ENCODE assay signal across 11 mouse cellular contexts in the genomic region with DNA sequence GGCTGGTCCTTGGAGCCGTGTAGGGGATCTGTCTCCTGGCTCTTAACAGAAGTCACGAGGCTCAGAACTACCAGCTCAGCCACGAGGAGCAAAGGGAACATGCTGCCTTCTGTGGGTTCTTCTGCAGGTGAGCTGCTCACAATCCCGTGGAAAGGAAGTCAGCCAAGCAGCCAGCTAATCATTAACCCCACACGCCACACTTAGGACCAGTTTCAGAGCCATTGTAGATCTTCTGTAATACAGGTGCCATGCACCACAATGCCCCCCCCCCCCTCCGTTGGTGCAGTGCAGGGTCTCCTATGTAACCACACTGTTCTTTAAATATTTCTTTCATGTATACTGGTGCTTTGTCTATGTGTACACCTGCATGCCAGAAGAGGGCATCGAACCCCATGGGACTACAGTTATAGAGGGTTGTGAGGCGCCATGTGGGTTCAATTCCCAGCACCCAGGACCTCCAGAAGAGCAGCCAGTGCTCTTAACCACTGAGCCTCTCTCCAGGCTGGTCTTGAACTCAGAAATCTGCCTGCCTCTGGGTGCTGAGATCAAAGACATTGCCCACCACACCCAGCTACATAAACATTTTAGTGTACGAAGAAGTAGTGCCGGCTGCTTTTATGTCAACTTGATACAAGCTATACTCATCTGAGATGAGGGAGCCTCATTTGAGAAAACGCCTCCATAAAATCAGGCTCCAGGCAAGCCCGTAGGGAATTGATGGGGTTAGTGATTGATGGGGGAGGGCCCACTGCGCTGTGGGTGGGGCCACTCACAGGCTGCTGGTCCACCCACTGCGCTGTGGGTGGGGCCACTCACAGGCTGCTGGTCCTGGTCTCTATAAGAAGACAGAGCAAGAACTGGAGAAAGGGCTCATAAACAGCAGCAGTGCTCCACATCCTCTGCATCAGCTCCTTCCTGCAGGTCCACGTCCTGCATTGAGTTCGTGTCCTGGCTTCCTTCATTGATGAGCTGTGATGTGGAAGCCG. TPM values are rescaled to one million over a fixed set of nuclear protein-coding genes. Genes with fewer than 3 reads are reported as not detected.
DNase-seq lines count a peak whose midpoint lies in the region; ATAC-seq and TF ChIP-seq lines count a peak whose summit lies in the region.
"Had no signal": no experiment of that assay in that cellular context is flagged by ENCODE, and none has a peak within 500 bp of the region (broad histone marks: within the 10 kb centered on the region; RNA-seq: fewer than 3 reads in every experiment).

Gene Tmed6 (minus strand): TSS at position 134 of the 986 bp plus-strand sequence.

- H3K4me1 ChIP-seq in liver, embryonic 11.5 days (replicated peaks; ENCODE audit: control insufficient read depth, insufficient read depth, low read length), result no peaks in the 10 kb centered on the region
- H3K4me1 ChIP-seq in spleen, adult 2 months (ENCODE audit: control insufficient read depth, insufficient read depth, insufficient read length), result peaks cover 5% of the 10 kb centered on the region; the same call in 1 of the 2 replicates
- H3K4me1 ChIP-seq: limb, embryonic 15.5 days had no signal

- intact Hi-C loops in left cerebral cortex, postnatal 36 days (cut with DNase I), result no loop called here

- TF ChIP-seq CTCF in spleen, adult 2 months (IDR thresholded peaks at IDR 0.05; ENCODE audit: extremely low read depth, insufficient read depth, insufficient read length, insufficient replicate concordance), result no peak

- no peak within 1 kb of the TSS for H3K9ac ChIP-seq in liver, embryonic 11.5 days (ENCODE audit: low read depth, low read length)
- H3K9ac ChIP-seq: heart, embryonic 15.5 days; limb, embryonic 15.5 days had no signal

- DNase-seq in adrenal gland, postnatal 36 days, result peak; percentile 45 to 46
- DNase-seq in adrenal gland, adult 18-20 months (ENCODE audit: low spot score in 2 of 2), result no peak
- no peak for DNase-seq in liver, embryonic 11.5 days (ENCODE audit: low spot score)
- peak in 1 of 2 experiments; percentile 18 for DNase-seq in spleen, adult 2 months (ENCODE audit: low read depth in 1 of 2, low spot score in 2 of 2)
- no peak for DNase-seq in left cerebral cortex, postnatal 36 days (ENCODE audit: low spot score in 2 of 2)
- no peak for DNase-seq in urinary bladder, adult 2 months (ENCODE audit: low spot score)
- no peak for DNase-seq in thymus, postnatal 0 days (ENCODE audit: low spot score)

- H3K9me3 ChIP-seq in liver, embryonic 11.5 days (ENCODE audit: control insufficient read depth, low read length), result no peaks in the 10 kb centered on the region
- H3K9me3 ChIP-seq: heart, embryonic 15.5 days; limb, embryonic 15.5 days had no signal

- no peak within 1 kb of the TSS for H3K4me2 ChIP-seq in liver, embryonic 11.5 days
- H3K4me2 ChIP-seq: heart, embryonic 15.5 days; limb, embryonic 15.5 days had no signal

- TF ChIP-seq POLR2A in spleen, adult 2 months (IDR thresholded peaks at IDR 0.05; ENCODE audit: low read depth, low read length), result no peak

- 48% methylated on average over 17 of the region's 17 CpGs for WGBS in liver, embryonic 11.5 days
- 44% methylated on average over 17 of the region's 17 CpGs for WGBS in spleen, adult 2 months

- H3K36me3 ChIP-seq in liver, embryonic 11.5 days (ENCODE audit: control insufficient read depth, insufficient read depth, low read length), result peaks cover 4% of the 10 kb centered on the region
- H3K36me3 ChIP-seq in spleen, adult 2 months (ENCODE audit: control insufficient read depth, insufficient read depth, low read length), result peaks cover 9% of the 10 kb centered on the region

- no peak within 1 kb of the TSS for H3K4me3 ChIP-seq in liver, embryonic 11.5 days (ENCODE audit: low read depth, low read length)
- no peak within 1 kb of the TSS for H3K4me3 ChIP-seq in spleen, adult 2 months (ENCODE audit: extremely low read depth, insufficient read depth, insufficient read length)
- H3K4me3 ChIP-seq: heart, embryonic 15.5 days; limb, embryonic 15.5 days had no signal

- ATAC-seq in granulocyte monocyte progenitor cell, adult 5-6 weeks (replicated peaks; ENCODE audit: poor library complexity, severe bottlenecking), result peak; percentile 76
- peak; percentile 87 for ATAC-seq in liver, embryonic 11.5 days (replicated peaks; ENCODE audit: low FRiP score)

- no peak within 1 kb of the TSS for H3K27ac ChIP-seq in liver, embryonic 11.5 days (ENCODE audit: low read depth, low read length)
- H3K27ac ChIP-seq in spleen, adult 2 months (ENCODE audit: insufficient read depth, low read length), result no peak within 1 kb of the TSS
- H3K27ac ChIP-seq: heart, embryonic 15.5 days; limb, embryonic 15.5 days had no signal

- no peaks in the 10 kb centered on the region for H3K27me3 ChIP-seq in liver, embryonic 11.5 days (replicated peaks; ENCODE audit: control insufficient read depth, insufficient read depth, low read length)
- H3K27me3 ChIP-seq in spleen, adult 2 months (ENCODE audit: control insufficient read depth, insufficient read depth, low read length), result no peaks in the 10 kb centered on the region
- H3K27me3 ChIP-seq: heart, embryonic 15.5 days; limb, embryonic 15.5 days had no signal

RNA-seq across cellular contexts. Expression of gene Tmed6, which starts in this region (rescaled TPM):
- not detected for total RNA-seq in adrenal gland, postnatal 36 days (2021)
- total RNA-seq in adrenal gland, adult 18-20 months (2021), result not detected
- not detected in 2 replicates for total RNA-seq in granulocyte monocyte progenitor cell, adult 5-6 weeks (2014; fragmentation: Nextera tagmentation)
- not detected in 2 replicates for total RNA-seq in granulocyte monocyte progenitor cell, adult 5-6 weeks (2017)
- polyA plus RNA-seq in liver, embryonic 11.5 days (2014; fragmentation: Nextera tagmentation; extraction: Ambion mirVana), result 4.8 and 5.9 TPM in 2 replicates
- 11.8 and 14.3 TPM in 2 replicates for polyA plus RNA-seq in spleen, adult 2 months (2012; rRNA removed)
- not detected for total RNA-seq in left cerebral cortex, postnatal 36 days (2021)
- polyA plus RNA-seq in urinary bladder, adult 2 months (2012; rRNA removed), result not detected in 2 replicates
- 0.35 and 0.48 TPM in 2 replicates for polyA plus RNA-seq in thymus, postnatal 0 days (2015; fragmentation: Nextera tagmentation; extraction: Ambion mirVana)
- polyA plus RNA-seq: embryonic facial prominence, embryonic 11.5 days; heart, embryonic 15.5 days; limb, embryonic 15.5 days had no signal

Comparison
In these comparisons a context has a peak if more than half of its experiments do, and no peak if none do; other contexts are left out.
1. Peak in DNase-seq in adrenal gland, postnatal 36 days; RNA of the gene not detected or under 1 TPM.
2. Peak in ATAC-seq in granulocyte monocyte progenitor cell, adult 5-6 weeks; RNA of the gene not detected or under 1 TPM.